Mouse (Mus musculus): ENCODE results near the gene Gngt1. TPM values are rescaled to one million over a fixed set of nuclear protein-coding genes. Genes with fewer than 3 reads are reported as not detected.

The Gngt1 gene
- polyA plus RNA-seq, 1 experiment = 0.06 TPM

DNA sequence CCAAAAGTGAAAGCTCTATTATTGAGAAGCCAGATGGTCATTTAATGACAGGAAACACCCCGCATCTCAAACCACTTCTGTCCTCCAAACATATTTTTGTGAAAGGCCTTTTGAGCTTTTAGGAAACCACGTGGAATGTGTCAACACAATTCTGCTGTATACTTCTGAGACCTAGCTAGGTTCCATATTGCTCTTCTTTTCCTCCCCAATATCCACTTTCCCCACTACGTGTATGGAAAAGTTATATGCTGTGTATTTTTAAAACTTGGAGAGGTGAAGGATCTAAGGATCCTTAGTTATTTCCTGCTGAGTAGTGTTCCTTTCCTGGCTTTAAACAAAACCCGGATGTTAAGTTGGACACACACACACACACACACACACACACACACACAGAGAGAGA, 9.9 kb downstream of the Gngt1 start:
- peaks cover 47% of the 10 kb centered on the region for H3K4me1 ChIP-seq
- TF ChIP-seq GATA1 (IDR thresholded peaks at IDR 0.05; ENCODE audit: borderline replicate concordance, low read length) (no peak), FLI1 (IDR thresholded peaks at IDR 0.05; ENCODE audit: low read length) (no peak)
- H3K27me3 ChIP-seq (replicated peaks) = no peaks in the 10 kb centered on the region
- no peaks in the 10 kb centered on the region for H3K9me3 ChIP-seq
- peak overlapping the region; percentile 94 for H3K4me3 ChIP-seq (replicated peaks)
- peaks cover 22% of the 10 kb centered on the region for H3K36me3 ChIP-seq (replicated peaks; ENCODE audit: low read length)

- TF ChIP-seq FLI1 (IDR thresholded peaks at IDR 0.05; ENCODE audit: low read length) = no peak
- no peak for TF ChIP-seq GATA1 (IDR thresholded peaks at IDR 0.05; ENCODE audit: borderline replicate concordance, low read length)
- Histone ChIP-seq H3K27me3 (replicated peaks) (no peaks in the 10 kb centered on the region), H3K4me1 (peaks cover 51% of the 10 kb centered on the region), H3K36me3 (replicated peaks; ENCODE audit: low read length) (peaks cover 26% of the 10 kb centered on the region), H3K9me3 (no peaks in the 10 kb centered on the region), H3K4me3 (replicated peaks) (peak within 1 kb of the TSS; percentile 94)
Observed at GRCm38 (mm10) chr6:4003890-4004306, 10.3 kb downstream of the Gngt1 start, which contains the start of gene Gng11. TSS of gene Gng11 (plus strand) at chr6:4003904.

GRCm38 (mm10) chr6:4004808-4005207, 11.2 kb downstream of the Gngt1 start:
- TF ChIP-seq FLI1 (IDR thresholded peaks at IDR 0.05; ENCODE audit: low read length) (no peak), GATA1 (IDR thresholded peaks at IDR 0.05; ENCODE audit: borderline replicate concordance, low read length) (no peak)
- H3K36me3 ChIP-seq (replicated peaks; ENCODE audit: low read length) = peaks cover 34% of the 10 kb centered on the region
- peak overlapping the region; percentile 94 for H3K4me3 ChIP-seq (replicated peaks)
- H3K4me1 ChIP-seq = peaks cover 53% of the 10 kb centered on the region
- no peaks in the 10 kb centered on the region for H3K9me3 ChIP-seq
- H3K27me3 ChIP-seq (replicated peaks) = no peaks in the 10 kb centered on the region

- Histone ChIP-seq H3K36me3 (replicated peaks; ENCODE audit: low read length) (peaks cover 36% of the 10 kb centered on the region), H3K4me1 (peaks cover 36% of the 10 kb centered on the region), H3K27me3 (replicated peaks) (no peaks in the 10 kb centered on the region), H3K4me3 (replicated peaks) (no peak overlapping the region), H3K9me3 (no peaks in the 10 kb centered on the region)
- no peak for TF ChIP-seq FLI1 (IDR thresholded peaks at IDR 0.05; ENCODE audit: low read length)
- TF ChIP-seq GATA1 (IDR thresholded peaks at IDR 0.05; ENCODE audit: borderline replicate concordance, low read length) = no peak
Observed at GRCm38 (mm10) chr6:4008501-4009040, 15.0 kb downstream of the Gngt1 start.

DNA sequence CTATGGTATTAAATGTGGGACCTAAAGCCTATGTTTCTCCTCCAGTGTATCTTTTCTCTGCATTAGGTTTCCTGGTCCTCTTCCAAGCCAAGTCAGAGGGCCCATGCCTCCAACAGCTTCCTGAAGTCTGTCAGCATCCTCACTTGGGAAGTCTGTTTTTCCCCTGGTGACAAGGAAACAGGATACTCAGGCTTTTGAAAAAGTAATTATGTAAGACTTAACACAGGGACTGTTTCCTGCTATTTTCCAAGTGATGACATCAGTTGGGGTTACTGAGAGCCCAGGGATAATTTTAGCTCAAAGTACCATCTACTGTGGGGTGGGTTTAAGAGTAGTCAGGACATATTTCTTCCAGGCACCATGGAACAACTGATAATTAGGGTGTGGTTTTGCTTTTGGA, 16.0 kb downstream of the Gngt1 start:
- no peak for TF ChIP-seq FLI1 (IDR thresholded peaks at IDR 0.05; ENCODE audit: low read length)
- no peak for TF ChIP-seq GATA1 (IDR thresholded peaks at IDR 0.05; ENCODE audit: borderline replicate concordance, low read length)
- no peaks in the 10 kb centered on the region for H3K9me3 ChIP-seq
- H3K4me3 ChIP-seq (replicated peaks) = no peak overlapping the region
- H3K36me3 ChIP-seq (replicated peaks; ENCODE audit: low read length) = peaks cover 36% of the 10 kb centered on the region
- H3K4me1 ChIP-seq = peaks cover 36% of the 10 kb centered on the region
- H3K27me3 ChIP-seq (replicated peaks) = no peaks in the 10 kb centered on the region

DNA sequence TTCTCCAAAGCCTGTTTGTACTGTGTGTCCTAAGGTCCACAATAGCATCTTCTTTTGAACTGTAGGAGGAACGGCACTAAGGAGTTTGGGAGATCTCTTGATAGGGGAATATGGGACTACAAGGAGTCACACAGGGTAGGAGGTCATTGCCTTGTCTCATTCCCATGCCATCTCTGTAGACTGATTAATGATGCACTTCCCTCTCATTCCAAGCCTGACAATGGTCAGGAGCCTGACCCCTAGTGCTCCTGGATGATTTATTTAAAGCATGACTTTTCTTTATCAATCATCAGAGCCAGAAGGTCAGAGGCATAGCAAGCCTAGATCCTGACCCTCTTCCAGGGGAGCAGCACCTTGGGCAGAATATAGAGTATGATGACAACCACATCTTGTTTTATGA, 29.1 kb downstream of the Gngt1 start:
- Histone ChIP-seq H3K4me3 (replicated peaks) (no peak overlapping the region), H3K4me1 (peaks cover 33% of the 10 kb centered on the region)
- no peak for TF ChIP-seq GATA1 (IDR thresholded peaks at IDR 0.05; ENCODE audit: borderline replicate concordance, low read length)
- TF ChIP-seq FLI1 (IDR thresholded peaks at IDR 0.05; ENCODE audit: low read length) = no peak

DNA sequence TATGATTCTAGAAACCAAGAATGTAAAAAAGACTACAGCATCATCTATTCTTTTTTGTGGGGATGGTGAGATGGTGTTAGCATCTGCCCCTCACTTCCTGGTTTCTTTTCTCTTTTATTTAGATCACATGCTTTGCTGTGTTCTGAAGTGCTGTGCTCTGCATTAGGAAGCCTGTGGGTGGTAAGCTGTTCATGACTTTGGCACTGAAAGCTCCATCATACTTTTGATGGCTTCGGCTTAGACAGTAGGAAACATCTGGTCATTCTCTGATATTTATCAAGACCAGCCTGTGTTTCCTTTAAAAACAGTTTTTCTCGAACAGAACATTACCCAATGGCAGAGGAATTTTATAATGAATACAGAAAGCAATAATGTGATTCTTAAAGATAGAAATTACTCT, 32.8 kb downstream of the Gngt1 start:
- no peak for TF ChIP-seq FLI1 (IDR thresholded peaks at IDR 0.05; ENCODE audit: low read length)
- TF ChIP-seq GATA1 (IDR thresholded peaks at IDR 0.05; ENCODE audit: borderline replicate concordance, low read length) = no peak
- Histone ChIP-seq H3K4me1 (peaks cover 41% of the 10 kb centered on the region), H3K27me3 (replicated peaks) (no peaks in the 10 kb centered on the region), H3K4me3 (replicated peaks) (no peak overlapping the region), H3K36me3 (replicated peaks; ENCODE audit: low read length) (no peaks in the 10 kb centered on the region), H3K9me3 (no peaks in the 10 kb centered on the region)

More for the DNA sequence above, 29.1 kb downstream of the Gngt1 start:
- H3K27me3 ChIP-seq (replicated peaks) = no peaks in the 10 kb centered on the region
- no peaks in the 10 kb centered on the region for H3K36me3 ChIP-seq (replicated peaks; ENCODE audit: low read length)
- no peaks in the 10 kb centered on the region for H3K9me3 ChIP-seq

DNA sequence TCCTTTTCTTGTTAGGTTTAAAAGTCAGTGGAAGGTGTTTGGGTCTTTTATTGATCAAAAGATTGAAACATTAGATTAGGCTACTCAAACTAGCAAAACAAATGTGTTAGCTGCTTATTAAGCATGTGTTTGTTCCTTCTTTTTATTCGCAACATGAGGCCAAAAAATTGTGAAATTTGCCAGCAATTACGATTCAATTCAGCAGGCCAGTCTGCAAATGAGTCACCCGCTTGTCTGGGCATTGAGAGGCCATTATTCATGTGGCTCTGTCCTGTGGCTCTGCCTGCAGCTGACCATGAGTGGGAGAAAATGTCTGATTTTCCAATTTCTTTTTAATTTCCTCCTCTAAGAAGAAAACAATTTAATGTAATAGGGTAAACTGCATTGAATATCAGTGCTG, 37.4 kb downstream of the Gngt1 start:
- peaks cover 29% of the 10 kb centered on the region for H3K4me1 ChIP-seq
- no peaks in the 10 kb centered on the region for H3K36me3 ChIP-seq (replicated peaks; ENCODE audit: low read length)
- TF ChIP-seq FLI1 (IDR thresholded peaks at IDR 0.05; ENCODE audit: low read length) = no peak
- no peak for TF ChIP-seq GATA1 (IDR thresholded peaks at IDR 0.05; ENCODE audit: borderline replicate concordance, low read length)
- H3K9me3 ChIP-seq = no peaks in the 10 kb centered on the region
- no peaks in the 10 kb centered on the region for H3K27me3 ChIP-seq (replicated peaks)
- H3K4me3 ChIP-seq (replicated peaks) = no peak overlapping the region

DNA sequence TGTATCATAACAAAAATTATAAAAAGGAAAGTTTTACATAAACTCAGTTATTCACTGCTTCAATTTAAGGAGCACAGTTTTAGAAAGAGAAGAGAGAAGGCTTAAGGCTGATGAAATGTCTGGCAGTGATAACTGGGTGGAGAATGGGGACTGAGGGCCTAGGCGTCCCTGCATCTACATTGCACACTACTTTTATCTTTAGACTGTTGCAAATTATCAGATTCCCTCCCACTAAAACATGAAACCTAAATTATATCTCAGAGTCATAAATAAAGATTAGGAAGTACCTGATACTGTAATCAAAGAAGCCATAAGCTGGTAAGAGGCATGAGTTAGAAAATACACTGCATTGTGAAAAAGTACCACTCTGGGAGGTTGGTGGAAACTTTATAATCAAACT, 48.2 kb downstream of the Gngt1 start:
- no peak for TF ChIP-seq GATA1 (IDR thresholded peaks at IDR 0.05; ENCODE audit: borderline replicate concordance, low read length)
- no peak for TF ChIP-seq FLI1 (IDR thresholded peaks at IDR 0.05; ENCODE audit: low read length)
- peaks cover 4% of the 10 kb centered on the region; the same call in 1 of the 2 replicates for H3K9me3 ChIP-seq

More for the DNA sequence above, 48.2 kb downstream of the Gngt1 start:
- Histone ChIP-seq H3K36me3 (replicated peaks; ENCODE audit: low read length) (no peaks in the 10 kb centered on the region), H3K4me1 (peaks cover 3% of the 10 kb centered on the region), H3K27me3 (replicated peaks) (no peaks in the 10 kb centered on the region), H3K4me3 (replicated peaks) (no peak overlapping the region)

Other genes starting within 250 kb of the Gngt1 start
- gene Calcr, start 229.1 kb upstream of the Gngt1 start, polyA plus RNA-seq (2012; ENCODE audit: insufficient read depth, low replicate concordance) = not detected in 2 replicates
- not detected in 2 replicates for gene Tfpi2, start 4.9 kb upstream of the Gngt1 start, polyA plus RNA-seq (2012; ENCODE audit: insufficient read depth, low replicate concordance)
- gene Gng11, start 10.1 kb downstream of the Gngt1 start, polyA plus RNA-seq (2012; ENCODE audit: insufficient read depth, low replicate concordance) = 70.9 and 78.6 TPM in 2 replicates
- 9.7 and 75.8 TPM in 2 replicates for gene Bet1, start 93.2 kb downstream of the Gngt1 start, polyA plus RNA-seq (2012; ENCODE audit: insufficient read depth, low replicate concordance)